Mouse (Mus musculus) MEL (cell line): ENCODE results near the gene Atp8a2.

Source experiments
- CHD2 ChIP-seq: IDR thresholded peaks from 2 replicates; pipeline ENCODE4 v1.6.1; 2011; ENCODE audit warnings: low read length, improper control_type of control experiment
- CTCF ChIP-seq, 3 experiments: IDR thresholded peaks in 2 of 3; conservative IDR thresholded peaks in 1 of 3; 2 replicates each; pipeline ENCODE4 v1.5.1; 2011 to 2012; ENCODE audit warnings: low read length in 3 of 3, low read depth in 2 of 3, mild to moderate bottlenecking in 2 of 3, improper control_type of control experiment in 1 of 3, inconsistent platforms in 1 of 3, mixed read lengths in 1 of 3, moderate library complexity in 1 of 3; ENCODE audit not compliant: control insufficient read depth in 1 of 3, insufficient read depth in 1 of 3, poor library complexity in 1 of 3, severe bottlenecking in 1 of 3
- ELF1 ChIP-seq: IDR thresholded peaks from 2 replicates; pipeline ENCODE4 v1.6.1; 2014; ENCODE audit warnings: low read depth, mild to moderate bottlenecking, inconsistent platforms, low read length, improper control_type of control experiment, moderate library complexity
- EP300 ChIP-seq, 2 experiments: IDR thresholded peaks; 2 replicates each; pipeline ENCODE4 v1.6.1; 2011; ENCODE audit warnings: improper control_type of control experiment in 2 of 2, low read length in 2 of 2, low read depth in 1 of 2, mild to moderate bottlenecking in 1 of 2
- MAFK ChIP-seq: IDR thresholded peaks from 2 replicates; pipeline ENCODE4 v1.6.1; 2011; ENCODE audit warnings: low read depth, mild to moderate bottlenecking, low read length, improper control_type of control experiment, borderline replicate concordance
- MAX ChIP-seq: IDR thresholded peaks from 2 replicates; pipeline ENCODE4 v1.6.1; 2011; ENCODE audit warnings: low read length, improper control_type of control experiment
- MYC ChIP-seq: IDR thresholded peaks from 2 replicates; pipeline ENCODE4 v1.6.1; 2011; ENCODE audit warnings: low read depth, mild to moderate bottlenecking, low read length, improper control_type of control experiment, moderate library complexity
- NRF1 ChIP-seq: IDR thresholded peaks from 2 replicates; pipeline ENCODE4 v1.6.1; 2014; ENCODE audit warnings: low read depth, mild to moderate bottlenecking, inconsistent platforms, low read length, improper control_type of control experiment, moderate library complexity; ENCODE audit not compliant: poor library complexity, insufficient read depth, severe bottlenecking
- POLR2A ChIP-seq, 2 experiments: IDR thresholded peaks; 2 replicates each; pipeline ENCODE4 v1.6.1; 2011 to 2012; ENCODE audit warnings: low read length in 2 of 2, mild to moderate bottlenecking in 2 of 2, control low read depth in 1 of 2, improper control_type of control experiment in 1 of 2, low read depth in 1 of 2, moderate library complexity in 1 of 2; ENCODE audit not compliant: control insufficient read depth in 1 of 2, insufficient read depth in 1 of 2, poor library complexity in 1 of 2
- SIN3A ChIP-seq: IDR thresholded peaks from 2 replicates; pipeline ENCODE4 v1.6.1; 2012; ENCODE audit warnings: low read length, improper control_type of control experiment, inconsistent platforms
- TAL1 ChIP-seq: IDR thresholded peaks from 2 replicates; pipeline ENCODE4 v1.6.1; 2012; ENCODE audit warnings: mild to moderate bottlenecking, inconsistent platforms, low read length, moderate library complexity, mixed read lengths
- TBP ChIP-seq: IDR thresholded peaks from 2 replicates; pipeline ENCODE4 v1.8.0; 2011; ENCODE audit warnings: low read depth, low read length, improper control_type of control experiment
- USF1 ChIP-seq: IDR thresholded peaks from 2 replicates; pipeline ENCODE4 v1.6.1; 2014; ENCODE audit warnings: low read depth, mild to moderate bottlenecking, inconsistent platforms, low read length, improper control_type of control experiment, moderate library complexity
- ZKSCAN1 ChIP-seq: IDR thresholded peaks from 2 replicates; pipeline ENCODE4 v1.6.1; 2012; ENCODE audit warnings: low read depth, mild to moderate bottlenecking, inconsistent platforms, low read length, improper control_type of control experiment, moderate library complexity

- TF ChIP-seq POLR2A (IDR thresholded peaks at IDR 0.05; ENCODE audit: control insufficient read depth in 1 of 2, insufficient read depth in 1 of 2, low read depth in 1 of 2, low read length in 2 of 2, poor library complexity in 1 of 2) (no peak), CTCF (IDR thresholded peaks at IDR 0.05 in 2 of 3, conservative IDR thresholded peaks at IDR 0.05 in 1 of 3; ENCODE audit: control insufficient read depth in 1 of 3, insufficient read depth in 1 of 3, low read depth in 2 of 3, low read length in 3 of 3, poor library complexity in 1 of 3, severe bottlenecking in 1 of 3) (no peak), TAL1 (no peak), MAFK (no peak), CHD2 (no peak), EP300 (IDR thresholded peaks at IDR 0.05; ENCODE audit: low read depth in 1 of 2, low read length in 2 of 2) (no peak), SIN3A (no peak), ELF1 (no peak), MAX (no peak), NRF1 (no peak), USF1 (no peak), TBP (no peak), ZKSCAN1 (no peak), MYC (no peak)
Observed at GRCm38 (mm10) chr14:59644166-59644565, 552.8 kb downstream of the Atp8a2 start.
